Mouse (Mus musculus): Measurements from ENCODE around the gene Ska3. TPM values are rescaled to one million over a fixed set of nuclear protein-coding genes. Genes with fewer than 3 reads are reported as not detected.

Ska3 gene
- total and polyA plus RNA-seq, 3 experiments, result 14.7 to 46.3 (median 40.2) TPM

DNA sequence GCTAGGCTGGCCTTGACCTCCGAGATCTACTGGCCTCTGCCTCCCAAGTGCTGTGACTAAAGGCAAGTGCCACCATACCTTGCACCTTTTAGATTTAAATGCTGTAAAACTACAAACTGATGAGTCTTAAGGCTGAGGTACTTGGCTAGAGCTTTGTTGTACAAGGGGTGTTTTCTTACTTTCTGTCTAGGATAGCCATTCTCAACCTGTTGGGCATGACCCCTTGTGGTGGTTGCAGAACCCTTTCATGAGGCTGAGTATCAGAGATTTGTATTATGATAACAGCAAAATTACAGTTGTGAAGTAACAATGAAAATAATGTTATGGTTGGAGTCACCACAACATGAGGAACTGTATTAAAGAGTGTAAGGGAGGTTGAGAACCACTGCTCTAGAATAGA lies 1.3 kb upstream of the Ska3 start:
- Histone ChIP-seq H3K27ac (ENCODE audit: insufficient read depth, low read depth) (peak overlapping the region; percentile 31), H3K79me2 (replicated peaks; ENCODE audit: control insufficient read depth, extremely low read depth, insufficient read depth, poor library complexity, severe bottlenecking) (peaks cover 43% of the 10 kb centered on the region), H3K9ac (ENCODE audit: insufficient read depth, low read depth) (peak overlapping the region; percentile 92), H3K36me3 (replicated peaks in 1 of 2; ENCODE audit: control insufficient read depth in 1 of 2, insufficient read depth in 1 of 2, low read length in 1 of 2) (peaks cover 10 to 47% of the 10 kb centered on the region in 2 experiments), H3K27me3 (replicated peaks) (no peaks in the 10 kb centered on the region), H3K4me2 (ENCODE audit: insufficient read depth, low read depth, poor library complexity, severe bottlenecking) (peak overlapping the region; percentile 98), H3K4me3 (replicated peaks in 1 of 3; ENCODE audit: low read depth in 2 of 3, low read length in 2 of 3, poor library complexity in 1 of 3) (peak overlapping the region; percentile 73 to 99 (median 93)), H3K4me1 (ENCODE audit: control insufficient read depth in 1 of 2, insufficient read depth in 2 of 2) (peaks cover 4 to 37% of the 10 kb centered on the region in 2 experiments; a peak in 3 of 4 replicates), H3K9me3 (replicated peaks; ENCODE audit: low read length) (no peaks in the 10 kb centered on the region)
- DNase-seq (ENCODE audit: extremely low read depth), result peak; percentile 32
- TF ChIP-seq MAZ (IDR thresholded peaks at IDR 0.05; ENCODE audit: low read depth, low read length), result no peak
- TF ChIP-seq MAX (IDR thresholded peaks at IDR 0.05; ENCODE audit: low read length), result no peak
- no peak for TF ChIP-seq TBP (conservative IDR thresholded peaks at IDR 0.05; ENCODE audit: low read depth, low read length)
- no peak for TF ChIP-seq USF2 (conservative IDR thresholded peaks at IDR 0.05; ENCODE audit: low read depth, low read length)
- no peak for TF ChIP-seq KAT2A (IDR thresholded peaks at IDR 0.05; ENCODE audit: insufficient replicate concordance, low read length)
- TF ChIP-seq NELFE (IDR thresholded peaks at IDR 0.05; ENCODE audit: low read depth, low read length), result no peak
- no peak for TF ChIP-seq JUN (IDR thresholded peaks at IDR 0.05; ENCODE audit: insufficient read depth, low read depth, low read length)
- TF ChIP-seq SIN3A (IDR thresholded peaks at IDR 0.05; ENCODE audit: low read length), result peak; percentile 55; the same call in 1 of the 2 replicates
- TF ChIP-seq ZMIZ1 (IDR thresholded peaks at IDR 0.05; ENCODE audit: low read depth, low read length), result no peak
- TF ChIP-seq CHD2 (IDR thresholded peaks at IDR 0.05; ENCODE audit: low read length), result no peak
- no peak for TF ChIP-seq ETS1 (conservative IDR thresholded peaks at IDR 0.05; ENCODE audit: low read depth, low read length)
- no peak for TF ChIP-seq HCFC1 (IDR thresholded peaks at IDR 0.05; ENCODE audit: low read depth, low read length)
- TF ChIP-seq SMC3 (IDR thresholded peaks at IDR 0.05; ENCODE audit: low read depth, low read length), result peak; percentile 31; the same call in 1 of the 2 replicates
- TF ChIP-seq MEF2A (IDR thresholded peaks at IDR 0.05; ENCODE audit: borderline replicate concordance, low read depth, low read length), result no peak
- no peak for TF ChIP-seq PAX5 (IDR thresholded peaks at IDR 0.05; ENCODE audit: low read length)
- TF ChIP-seq CHD1 (IDR thresholded peaks at IDR 0.05; ENCODE audit: low read depth, low read length), result no peak; the same call in 1 of the 2 replicates
- no peak; the same call in 1 of the 2 replicates for TF ChIP-seq RAD21 (IDR thresholded peaks at IDR 0.05; ENCODE audit: low read depth, low read length)
- TF ChIP-seq ELF1 (IDR thresholded peaks at IDR 0.05; ENCODE audit: low read depth, low read length), result no peak
- no peak for TF ChIP-seq ZKSCAN1 (IDR thresholded peaks at IDR 0.05; ENCODE audit: borderline replicate concordance, low read depth, low read length)
- 0 out of 2 replicates have a peak, but pooled peaks have one; percentile 9 for TF ChIP-seq IRF4 (IDR thresholded peaks at IDR 0.05; ENCODE audit: low read depth, low read length)
- TF ChIP-seq UBTF (IDR thresholded peaks at IDR 0.05; ENCODE audit: low read depth, low read length), result no peak
- TF ChIP-seq TCF12 (IDR thresholded peaks at IDR 0.05; ENCODE audit: low read depth, low read length), result no peak
- no peak for TF ChIP-seq NRF1 (IDR thresholded peaks at IDR 0.05; ENCODE audit: low read depth, low read length)
- 0 out of 2 replicates have a peak, but pooled peaks have one; percentile 31 for TF ChIP-seq POLR2AphosphoS2 (IDR thresholded peaks at IDR 0.05; ENCODE audit: low read depth, low read length)
- TF ChIP-seq CTCF (conservative IDR thresholded peaks at IDR 0.05 in 1 of 2, IDR thresholded peaks at IDR 0.05 in 1 of 2; ENCODE audit: low read depth in 2 of 2, low read length in 2 of 2), result peak in 1 of 2 experiments; percentile 53; a peak in 2 of 4 replicates
- no peak for TF ChIP-seq BHLHE40 (IDR thresholded peaks at IDR 0.05; ENCODE audit: low read depth, low read length)
- TF ChIP-seq POLR2A (IDR thresholded peaks at IDR 0.05; ENCODE audit: low read depth, low read length), result no peak; the same call in 1 of the 2 replicates
- no peak for TF ChIP-seq MAFK (IDR thresholded peaks at IDR 0.05; ENCODE audit: insufficient replicate concordance, low read length)
- TF ChIP-seq ZC3H11A (IDR thresholded peaks at IDR 0.05; ENCODE audit: low read depth, low read length), result no peak
- no peak for TF ChIP-seq USF1 (IDR thresholded peaks at IDR 0.05; ENCODE audit: low read depth, low read length)
- dilution Hi-C loops (cut with MboI; ENCODE audit: extremely low pct_ligation_motif_present, extremely low pct_unique_long_range_greater_than_20kb, low sequenced_read_pairs), result no loop called here
- in situ Hi-C loops (cut with MboI; ENCODE audit: low pct_ligation_motif_present, low pct_unique_long_range_greater_than_20kb, low sequenced_read_pairs), result no loop called here
